Mouse (Mus musculus) hematopoietic stem cell, adult 5-6 weeks (primary cell): ENCODE measurements at regions not wholly inside any gene's neighbourhood (a gene's known extent, or its start where the extent isn't known, plus 50 kb on each side); places are given as distances from the start of the nearest gene placed in this dataset.

Source experiments
- ATAC-seq, 2 experiments: fragments of 125-278 bp in 1 of 2; replicated peaks in 1 of 2; 2 replicates each; pipeline ENCODE4 v1.8.0; 2016 to 2017; ENCODE audit warnings: inconsistent platforms in 2 of 2, mild to moderate bottlenecking in 2 of 2, moderate number of reproducible peaks in 2 of 2, low read depth in 1 of 2, moderate TSS enrichment in 1 of 2; ENCODE audit not compliant: low FRiP score in 2 of 2, poor library complexity in 2 of 2, severe bottlenecking in 2 of 2, insufficient read depth in 1 of 2, low TSS enrichment in 1 of 2

GRCm38 (mm10) chr6:148514645-148515044, 70.5 kb upstream of the Tmtc1 start:
- ATAC-seq: no peak

- no peak for ATAC-seq
Observed at GRCm38 (mm10) chr6:148514124-148514523, 69.9 kb upstream of the Tmtc1 start.

DNA sequence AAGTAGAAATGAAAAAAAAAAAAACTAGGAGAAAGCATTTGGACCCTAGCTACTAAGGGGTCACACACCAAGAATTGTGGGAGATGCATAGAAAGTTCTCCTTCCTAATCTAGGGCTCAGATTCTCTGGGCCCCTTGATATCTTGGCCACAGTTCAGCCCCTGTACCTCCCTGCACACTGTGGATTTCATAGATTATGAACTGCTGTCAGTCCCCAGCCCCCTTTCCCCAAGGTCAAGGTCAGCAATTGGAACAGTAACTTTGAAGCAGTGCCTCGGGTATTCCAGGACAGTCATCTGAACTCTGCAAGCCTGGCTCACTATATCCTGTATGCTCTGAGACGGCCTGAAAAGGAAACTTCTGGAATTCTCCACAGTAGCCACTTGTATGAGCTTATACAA, 68.9 kb upstream of the Tmtc1 start:
- no peak for ATAC-seq

- no peak for ATAC-seq
Observed at GRCm38 (mm10) chr6:148505325-148505724, 61.1 kb upstream of the Tmtc1 start.

GRCm38 (mm10) chr6:148500251-148501179, 56.3 kb upstream of the Tmtc1 start:
- no peak for ATAC-seq
